Comparison of ENCODE assay signal across 14 mouse cellular contexts in the genomic region with DNA sequence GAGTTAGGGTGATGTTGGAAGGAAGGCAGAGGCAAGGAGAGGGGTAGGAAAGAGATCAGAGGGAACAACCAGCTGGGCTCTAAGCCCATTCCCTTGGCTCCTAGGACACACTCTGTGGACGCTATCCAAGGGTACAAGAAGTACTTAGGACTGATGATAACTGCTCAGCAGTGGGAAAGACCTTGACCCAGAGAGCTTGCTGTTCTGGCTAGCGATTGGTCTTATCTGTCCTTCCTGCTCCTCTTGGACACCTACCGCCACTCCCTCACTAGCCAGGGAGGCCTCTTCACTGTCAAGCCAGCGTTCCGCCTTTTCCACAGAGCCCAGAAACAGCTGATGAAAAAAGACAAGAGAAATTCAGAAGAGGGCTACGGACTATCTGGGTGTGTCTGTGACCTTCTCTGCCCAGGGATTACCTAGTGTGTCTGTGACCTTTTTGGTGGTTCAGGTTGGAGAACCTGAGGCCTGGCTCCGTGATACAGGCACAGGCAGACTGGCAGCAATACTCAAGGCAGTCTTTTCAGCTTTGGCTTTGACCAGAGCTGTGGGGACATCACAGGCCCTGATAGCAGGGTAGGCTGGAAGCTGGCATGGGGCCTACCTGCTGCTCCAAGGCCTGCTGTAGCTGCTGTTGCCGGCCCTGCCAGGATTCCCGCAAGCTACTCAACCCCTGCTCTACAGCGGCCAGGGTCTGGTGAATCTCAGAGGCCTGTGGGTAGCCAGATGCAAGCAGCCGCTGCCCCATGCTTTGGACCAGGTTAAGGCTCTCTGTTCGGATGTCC. TPM values are rescaled to one million over a fixed set of nuclear protein-coding genes. Genes with fewer than 3 reads are reported as not detected.
A peak's percentile ranks its signal among the peaks of the same experiment; 100 is the strongest.
DNase-seq lines count a peak whose midpoint lies in the region.
"Had no signal": no experiment of that assay in that cellular context is flagged by ENCODE, and none has a peak within 500 bp of the region (broad histone marks: within the 10 kb centered on the region; RNA-seq: fewer than 3 reads in every experiment).

No protein-coding gene starts in this region.

- H3K9me3 ChIP-seq in heart, embryonic 10.5 days, result no peaks in the 10 kb centered on the region
- H3K9me3 ChIP-seq: embryonic facial prominence, embryonic 15.5 days; forebrain, embryonic 12.5 days; lung, embryonic 15.5 days; neural tube, embryonic 13.5 days had no signal

- no peak overlapping the region for H3K27ac ChIP-seq in heart, embryonic 10.5 days
- H3K27ac ChIP-seq: embryonic facial prominence, embryonic 15.5 days; forebrain, embryonic 12.5 days; lung, embryonic 15.5 days; neural tube, embryonic 13.5 days had no signal

- H3K4me3 ChIP-seq in heart, embryonic 10.5 days, result no peak overlapping the region
- H3K4me3 ChIP-seq: embryonic facial prominence, embryonic 15.5 days; forebrain, embryonic 12.5 days; lung, embryonic 15.5 days; neural tube, embryonic 13.5 days had no signal

- H3K36me3 ChIP-seq in heart, embryonic 10.5 days, result no peaks in the 10 kb centered on the region
- H3K36me3 ChIP-seq: embryonic facial prominence, embryonic 15.5 days; forebrain, embryonic 12.5 days; lung, embryonic 15.5 days; neural tube, embryonic 13.5 days had no signal

- peaks cover 29% of the 10 kb centered on the region for H3K27me3 ChIP-seq in heart, embryonic 10.5 days (ENCODE audit: insufficient read depth, poor library complexity, severe bottlenecking)
- H3K27me3 ChIP-seq: embryonic facial prominence, embryonic 15.5 days; forebrain, embryonic 12.5 days; lung, embryonic 15.5 days; neural tube, embryonic 13.5 days had no signal

- peaks cover 17% of the 10 kb centered on the region; the same call in 1 of the 2 replicates for H3K4me1 ChIP-seq in heart, embryonic 10.5 days
- H3K4me1 ChIP-seq: forebrain, embryonic 12.5 days; neural tube, embryonic 13.5 days had no signal

- intact Hi-C loops in heart, postnatal 36 days (cut with DNase I), result no loop called here

- peak; percentile 97 for DNase-seq in heart, adult 11 months
- no peak for DNase-seq in heart, embryonic 10.5 days (ENCODE audit: low spot score)
- peak; percentile 60 for DNase-seq in adrenal gland, adult 2 months
- peak; percentile 65 for DNase-seq in heart, adult 8-10 months (ENCODE audit: low spot score)
- DNase-seq in heart, postnatal 36 days, result peak; percentile 43 to 48
- no peak for DNase-seq in left cerebral cortex, adult 9 months (ENCODE audit: low spot score in 2 of 2)
- DNase-seq in spleen, postnatal 36 days (ENCODE audit: low spot score in 2 of 2), result no peak
- DNase-seq: B cell, adult 2 months; cerebellum, adult 18-20 months; thymus, postnatal 14 days had no signal

- WGBS in heart, embryonic 10.5 days, result 65% methylated on average over 12 of the region's 12 CpGs

RNA-seq across cellular contexts. Expression of gene Pla2g4b, which starts 21.7 kb away (rescaled TPM):
- 2.6 TPM in 2 replicates for polyA plus RNA-seq in heart, embryonic 10.5 days (2016; fragmentation: Nextera tagmentation; extraction: Ambion mirVana)
- 1 to 10 TPM; 1.4 to 2.2 TPM for total RNA-seq in adrenal gland, adult 2 months (2021)
- 10.0 and 10.2 TPM in 2 replicates for polyA plus RNA-seq in adrenal gland, adult 2 months (2012; rRNA removed)
- 1 to 10 TPM in 3 of 4 experiments, under 1 TPM in 1; 0.72 to 1.8 (median 1.3) TPM for total RNA-seq in heart, adult 8-10 months (2022)
- total RNA-seq in heart, postnatal 36 days (2021), result 1 to 10 TPM; 2.0 to 2.1 TPM

RNA-seq across cellular contexts. Expression of gene Gm28042, which starts 27.7 kb away (rescaled TPM):
- polyA plus RNA-seq in heart, embryonic 10.5 days (2016; fragmentation: Nextera tagmentation; extraction: Ambion mirVana), result 2.6 and 5.5 TPM in 2 replicates
- total RNA-seq in adrenal gland, adult 2 months (2021), result under 1 TPM; 0.78 to 0.93 TPM
- polyA plus RNA-seq in adrenal gland, adult 2 months (2012; rRNA removed), result 9.0 and 9.3 TPM in 2 replicates
- total RNA-seq in heart, adult 8-10 months (2022), result under 1 TPM; 0.16 to 0.59 (median 0.21) TPM
- total RNA-seq in heart, postnatal 36 days (2021), result 1 to 10 TPM in 1 of 2 experiments, under 1 TPM in 1; 0.68 to 1.3 TPM

RNA-seq across cellular contexts. Expression of gene Jmjd7, which starts 27.7 kb away (rescaled TPM):
- 16.8 and 17.6 TPM in 2 replicates for polyA plus RNA-seq in heart, embryonic 10.5 days (2016; fragmentation: Nextera tagmentation; extraction: Ambion mirVana)
- total RNA-seq in adrenal gland, adult 2 months (2021), result 1 to 10 TPM; 5.9 to 7.6 TPM
- 7.1 and 7.9 TPM in 2 replicates for polyA plus RNA-seq in adrenal gland, adult 2 months (2012; rRNA removed)
- total RNA-seq in heart, adult 8-10 months (2022), result 1 to 10 TPM; 6.6 to 8.6 (median 7.2) TPM
- total RNA-seq in heart, postnatal 36 days (2021), result 1 to 10 TPM; 7.7 to 8.2 TPM

Comparison
In these comparisons a context has a peak if more than half of its experiments do, and no peak if none do; other contexts are left out.
1. DNase-seq: peak in heart, adult 11 months (single experiment), adrenal gland, adult 2 months (single experiment), heart, adult 8-10 months (single experiment) and heart, postnatal 36 days (2 of 2); none in heart, embryonic 10.5 days (single experiment), left cerebral cortex, adult 9 months (0 of 2) and spleen, postnatal 36 days (0 of 2).